Mouse (Mus musculus) right cerebral cortex, postnatal 4 days (tissue): ENCODE results near the gene Il2rg.

Experiments
- DNase-seq: peaks from one replicate; pipeline ENCODE4 v3.0.0-alpha.2; 2022

The Il2rg gene

DNA sequence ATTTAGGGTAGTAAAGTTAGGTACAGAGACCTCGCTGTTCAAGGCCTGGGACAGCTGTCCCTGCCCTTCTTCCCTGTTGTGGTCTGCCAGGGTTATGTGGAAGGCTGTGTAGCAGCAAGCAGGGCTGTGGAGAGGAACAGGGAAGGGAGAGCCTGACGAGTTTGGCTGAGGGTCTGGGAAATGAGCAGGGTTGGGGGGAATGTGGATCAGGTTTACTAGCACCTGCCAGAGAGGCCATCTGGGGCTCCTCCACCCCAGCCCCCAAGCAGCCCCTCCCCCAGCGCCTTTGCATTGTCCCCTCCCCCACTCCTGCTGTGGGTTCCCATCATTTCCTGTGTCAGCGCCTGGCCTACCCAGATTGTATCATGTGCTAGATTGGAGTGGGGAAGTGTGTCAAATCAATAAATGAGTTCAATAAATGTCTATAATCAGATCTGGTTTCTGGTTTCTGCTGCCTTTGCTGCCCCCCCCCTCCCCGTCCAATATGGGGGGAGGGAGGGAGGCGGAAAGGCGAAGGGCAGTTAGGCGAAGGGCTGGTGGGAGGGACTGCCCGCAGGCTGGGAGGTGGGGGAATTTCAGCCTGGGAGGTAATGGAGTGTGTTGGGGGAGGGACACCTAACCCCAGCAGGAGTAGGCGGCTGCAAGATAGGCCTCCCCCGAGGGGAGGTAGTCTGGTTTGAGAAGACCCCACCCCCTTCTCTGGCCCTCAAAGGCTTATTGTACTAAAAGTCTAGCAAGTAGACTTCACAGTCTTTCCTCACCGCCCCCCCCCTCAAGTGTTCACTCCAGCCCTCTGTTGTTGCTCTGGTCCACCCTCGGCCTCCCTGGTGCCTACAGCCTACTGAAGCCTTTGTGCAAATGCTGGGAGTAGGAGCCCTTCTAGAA lies 7.4 kb downstream of the Il2rg start:
- DNase-seq, result no peak

DNA sequence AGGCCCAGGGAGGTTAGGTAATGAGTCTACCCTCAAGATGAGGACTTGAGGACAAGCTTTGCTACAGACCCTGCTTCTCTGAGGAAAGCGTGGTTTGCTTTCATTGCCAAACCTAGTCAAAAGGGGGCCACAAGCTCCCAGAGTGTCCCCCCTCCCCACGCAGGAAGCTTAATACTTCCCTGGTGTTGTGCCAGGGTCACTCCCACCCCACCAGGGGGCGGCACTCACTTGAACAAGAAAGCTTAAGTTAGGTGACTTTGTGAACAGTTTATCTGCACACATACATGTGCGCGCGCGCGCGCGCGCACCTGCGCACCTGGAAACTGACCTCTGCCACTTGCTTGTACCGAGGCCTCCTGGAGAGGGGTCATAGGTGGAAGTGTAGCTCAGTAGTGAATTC lies 11.5 kb downstream of the Il2rg start:
- DNase-seq, result no peak

DNA sequence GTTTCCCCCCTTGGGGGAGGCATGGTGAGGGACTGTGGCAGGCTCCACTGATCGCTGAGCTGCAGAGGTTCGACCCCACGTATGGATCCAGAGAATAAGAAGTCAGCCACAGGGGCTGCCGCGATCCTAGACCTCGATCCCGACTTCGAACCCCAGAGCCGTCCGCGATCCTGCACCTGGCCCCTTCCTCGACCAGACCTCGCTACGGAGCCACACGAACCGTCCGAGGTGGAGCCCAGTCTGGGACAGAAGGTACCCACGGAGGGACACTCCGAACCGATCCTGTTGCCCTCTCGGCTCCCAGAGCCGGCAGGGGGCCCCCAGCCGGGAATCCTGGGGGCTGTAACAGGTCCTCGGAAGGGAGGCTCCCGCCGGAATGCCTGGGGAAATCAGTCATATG lies 13.3 kb downstream of the Il2rg start:
- DNase-seq, result no peak

DNA sequence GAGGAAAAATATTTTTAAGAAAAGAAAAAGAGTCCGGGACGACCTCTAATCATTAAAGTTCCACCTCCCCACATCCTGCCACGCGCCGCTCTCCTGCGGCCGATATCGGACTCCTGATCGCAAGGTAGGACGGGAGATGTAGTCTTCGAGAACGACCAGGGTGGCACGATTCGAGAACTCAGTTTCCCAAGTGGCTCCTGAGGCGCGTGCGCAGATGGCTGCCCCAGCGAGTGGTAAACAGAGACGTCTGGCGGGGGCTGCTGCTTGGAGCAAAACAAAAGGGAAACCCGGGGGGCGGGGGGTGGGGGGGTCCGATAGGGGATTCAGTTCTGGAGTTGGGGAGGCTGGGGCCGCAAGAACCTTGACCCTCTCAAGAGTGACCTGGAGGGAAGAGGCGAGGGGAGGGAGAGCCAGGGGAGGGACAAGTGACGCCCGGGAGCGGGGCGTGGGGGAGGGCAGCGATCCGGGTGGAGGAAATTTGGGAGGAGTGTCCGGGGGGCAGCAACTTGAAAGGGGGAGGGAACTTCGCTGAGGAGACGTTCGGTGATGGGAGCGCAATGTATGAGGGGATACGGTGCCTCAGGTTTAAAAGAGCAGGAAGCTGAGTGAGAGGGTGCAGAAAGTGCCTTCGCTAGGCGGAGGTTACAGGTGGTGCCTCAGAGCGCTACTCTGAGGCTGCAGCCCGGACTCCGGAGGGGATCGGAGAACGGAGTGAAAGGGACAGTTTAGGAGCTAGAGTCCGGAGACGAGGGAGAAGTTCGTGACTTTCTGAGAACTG lies 13.9 kb downstream of the Il2rg start, which contains the start of gene Foxo4:
Foxo4 (plus strand) TSS at position 577 of the 778 bp plus-strand sequence.
- DNase-seq, result peak; percentile 76

DNA sequence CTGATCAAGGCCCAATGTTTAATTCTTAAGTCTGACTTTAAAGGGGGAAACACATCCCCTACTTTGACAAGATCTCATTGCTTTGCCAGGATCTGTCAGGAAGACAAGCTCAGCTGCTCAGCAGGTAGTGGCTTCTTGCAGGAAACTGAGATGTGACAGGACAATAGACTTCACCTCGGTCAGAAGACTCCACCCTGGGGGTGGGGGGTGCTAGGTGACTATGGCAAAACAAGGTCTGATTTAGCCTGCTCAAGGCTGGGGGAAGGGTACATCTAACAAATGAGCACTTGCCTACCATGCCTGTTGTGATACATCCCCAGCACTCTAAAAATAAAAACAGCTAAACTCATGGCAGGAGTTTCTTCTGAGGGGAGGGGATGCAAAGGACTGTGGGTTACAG lies 23.0 kb downstream of the Il2rg start:
- DNase-seq, result no peak

DNA sequence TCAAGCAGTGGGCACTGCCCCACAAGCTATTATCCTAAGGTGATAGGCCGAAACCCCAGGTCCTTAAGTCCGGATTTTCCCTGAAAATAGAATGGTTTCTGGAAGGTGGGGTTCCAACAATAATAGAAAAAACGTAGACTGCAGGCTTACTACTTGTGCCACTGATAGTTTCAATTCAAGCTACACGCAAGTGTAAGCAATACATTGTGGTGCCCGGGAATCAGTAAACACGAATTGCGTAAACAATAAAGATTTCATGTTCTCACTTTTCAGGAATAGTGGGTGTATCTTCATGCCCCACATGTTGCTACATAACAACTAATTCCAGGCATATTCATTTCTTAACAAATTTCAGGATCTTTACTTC lies 45.3 kb downstream of the Il2rg start:
- no peak for DNase-seq

DNA sequence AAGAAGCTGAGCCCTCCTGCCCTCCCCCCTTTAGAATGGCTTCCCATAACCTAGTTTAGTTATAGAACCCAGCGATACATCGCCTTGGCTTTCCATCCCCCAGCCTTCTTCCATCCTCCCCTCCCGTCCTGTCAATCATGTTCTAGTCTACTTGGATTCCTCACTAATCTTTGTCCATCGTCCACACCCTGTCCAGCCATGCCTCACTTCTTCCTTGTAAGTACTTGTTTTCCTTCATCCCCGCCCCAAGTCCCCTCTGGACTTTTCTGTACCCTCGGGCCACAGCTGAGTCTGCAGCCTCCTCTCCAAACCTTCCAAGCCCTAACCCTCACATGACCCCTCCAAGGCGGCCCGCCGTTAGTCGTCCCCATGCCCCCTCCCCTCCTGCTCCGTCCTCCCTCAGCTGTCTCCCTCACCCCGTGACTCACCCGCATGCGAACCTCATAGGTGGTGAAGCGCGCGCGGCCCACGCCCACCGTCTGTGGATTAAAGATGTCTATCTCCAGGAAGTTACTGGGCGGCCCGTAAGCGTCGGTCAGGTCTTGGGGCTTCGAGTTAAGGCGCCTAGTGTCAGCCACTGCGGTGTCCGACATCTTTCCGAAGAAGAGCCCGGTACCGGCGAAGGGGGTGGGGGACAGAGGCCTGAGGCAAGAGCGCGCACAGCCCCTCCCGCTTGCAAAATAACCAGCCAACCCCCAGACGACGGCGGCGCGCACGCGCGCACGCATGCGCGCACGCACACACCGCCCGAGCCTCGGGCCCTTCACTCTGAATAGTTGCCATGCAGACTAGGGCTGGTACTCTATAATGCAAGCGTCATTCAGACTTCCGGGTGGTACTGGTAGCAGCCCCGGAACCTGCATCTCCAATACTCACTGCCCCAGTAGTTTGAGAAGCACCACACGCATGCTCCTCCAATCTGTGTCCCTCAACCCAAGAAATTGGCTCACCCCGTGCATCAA lies 45.9 kb downstream of the Il2rg start, which contains the start of gene Snx12:
Snx12 (minus strand) TSS at position 730 of the 962 bp plus-strand sequence.
- peak; percentile 78 for DNase-seq
